Mouse (Mus musculus) CH12.LX (cell line): Measurements from ENCODE around the gene Ccdc57. TPM values are rescaled to one million over a fixed set of nuclear protein-coding genes. Genes with fewer than 3 reads are reported as not detected.

ENCODE experiments used
- DNase-seq: peaks from one replicate; pipeline ENCODE4 v3.0.0-alpha.2; 2013; ENCODE audit errors: extremely low read depth
- H3K27ac ChIP-seq: 2 replicates; pipeline ENCODE4 v1.5.1; 2012; ENCODE audit warnings: low read depth, mild to moderate bottlenecking, control low read depth, moderate library complexity; ENCODE audit not compliant: insufficient read depth
- H3K27me3 ChIP-seq: replicated peaks from 2 replicates; pipeline ENCODE3; 2012; ENCODE audit warnings: inconsistent platforms
- H3K36me3 ChIP-seq, 2 experiments: replicated peaks in 1 of 2; 2 replicates each; pipeline versions ENCODE3 to v1.6.1; 2012; ENCODE audit warnings: inconsistent platforms in 1 of 2, low read length in 1 of 2, mild to moderate bottlenecking in 1 of 2, mixed read lengths in 1 of 2, moderate library complexity in 1 of 2; ENCODE audit not compliant: control insufficient read depth in 1 of 2, insufficient read depth in 1 of 2
- H3K4me1 ChIP-seq, 2 experiments: 2 replicates each; pipeline ENCODE4 v1.6.1; 2012; ENCODE audit warnings: inconsistent platforms in 1 of 2, moderate library complexity in 1 of 2; ENCODE audit not compliant: insufficient read depth in 2 of 2, control insufficient read depth in 1 of 2
- H3K4me2 ChIP-seq: 2 replicates; pipeline ENCODE4 v1.6.1; 2012; ENCODE audit warnings: low read depth, mild to moderate bottlenecking, control low read depth; ENCODE audit not compliant: poor library complexity, insufficient read depth, severe bottlenecking
- H3K4me3 ChIP-seq, 3 experiments: fragments of 150-350 bp in 1 of 3; sonication (generic) in 1 of 3; replicated peaks in 1 of 3; 2 replicates each; pipeline versions ENCODE3 to v1.5.1; 2011 to 2012; ENCODE audit warnings: low read depth in 2 of 3, low read length in 2 of 3, mild to moderate bottlenecking in 2 of 3, moderate library complexity in 2 of 3, control low read depth in 1 of 3, improper control_type of control experiment in 1 of 3, inconsistent platforms in 1 of 3, mixed read lengths in 1 of 3; ENCODE audit not compliant: poor library complexity in 1 of 3
- H3K79me2 ChIP-seq: replicated peaks from 2 replicates; pipeline ENCODE4 v1.6.1; 2012; ENCODE audit warnings: mild to moderate bottlenecking, moderate library complexity; ENCODE audit not compliant: control insufficient read depth, poor library complexity, insufficient read depth, severe bottlenecking; ENCODE audit errors: extremely low read depth
- H3K9ac ChIP-seq: 2 replicates; pipeline ENCODE4 v1.6.1; 2012; ENCODE audit warnings: low read depth, mild to moderate bottlenecking, control low read depth, moderate library complexity; ENCODE audit not compliant: insufficient read depth
- H3K9me3 ChIP-seq: replicated peaks from 2 replicates; pipeline ENCODE3; 2012; ENCODE audit warnings: low read length, inconsistent platforms, mixed read lengths
- BHLHE40 ChIP-seq: IDR thresholded peaks from 2 replicates; pipeline ENCODE4 v1.6.1; 2011; ENCODE audit warnings: mild to moderate bottlenecking, low read depth, low read length, improper control_type of control experiment
- CHD1 ChIP-seq: IDR thresholded peaks from 2 replicates; pipeline ENCODE4 v1.6.1; 2012; ENCODE audit warnings: low read depth, low read length, improper control_type of control experiment, inconsistent platforms
- CHD2 ChIP-seq: IDR thresholded peaks from 2 replicates; pipeline ENCODE4 v1.6.1; 2011; ENCODE audit warnings: low read length, improper control_type of control experiment
- CTCF ChIP-seq, 2 experiments: IDR thresholded peaks in 1 of 2; conservative IDR thresholded peaks in 1 of 2; 2 replicates each; pipeline ENCODE4 v1.5.1; 2011 to 2012; ENCODE audit warnings: low read depth in 2 of 2, low read length in 2 of 2, improper control_type of control experiment in 1 of 2, inconsistent platforms in 1 of 2, mild to moderate bottlenecking in 1 of 2, moderate library complexity in 1 of 2
- E2F4 ChIP-seq: IDR thresholded peaks from 2 replicates; pipeline ENCODE4 v1.6.1; 2011; ENCODE audit warnings: low read depth, low read length, improper control_type of control experiment; ENCODE audit not compliant: insufficient replicate concordance
- ETS1 ChIP-seq: conservative IDR thresholded peaks from 2 replicates; pipeline ENCODE4 v1.6.1; 2012; ENCODE audit warnings: low read depth, mild to moderate bottlenecking, inconsistent platforms, low read length, improper control_type of control experiment, moderate library complexity
- IRF4 ChIP-seq: IDR thresholded peaks from 2 replicates; pipeline ENCODE4 v1.6.1; 2014; ENCODE audit warnings: low read depth, mild to moderate bottlenecking, inconsistent platforms, low read length, improper control_type of control experiment
- JUN ChIP-seq: IDR thresholded peaks from 2 replicates; pipeline ENCODE4 v1.6.1; 2011; ENCODE audit warnings: low read depth, mild to moderate bottlenecking, low read length, improper control_type of control experiment, moderate library complexity; ENCODE audit not compliant: insufficient read depth
- JUND ChIP-seq: conservative IDR thresholded peaks from 2 replicates; pipeline ENCODE4 v1.6.1; 2011; ENCODE audit warnings: low read depth, low read length, improper control_type of control experiment
- MAZ ChIP-seq: IDR thresholded peaks from 2 replicates; pipeline ENCODE4 v1.6.1; 2012; ENCODE audit warnings: low read depth, mild to moderate bottlenecking, inconsistent platforms, low read length, improper control_type of control experiment, moderate library complexity
- MEF2A ChIP-seq: IDR thresholded peaks from 2 replicates; pipeline ENCODE4 v1.6.1; 2014; ENCODE audit warnings: low read depth, mild to moderate bottlenecking, inconsistent platforms, low read length, improper control_type of control experiment, borderline replicate concordance
- NELFE ChIP-seq: IDR thresholded peaks from 2 replicates; pipeline ENCODE4 v1.6.1; 2011; ENCODE audit warnings: low read depth, low read length, improper control_type of control experiment
- NRF1 ChIP-seq: IDR thresholded peaks from 2 replicates; pipeline ENCODE4 v1.6.1; 2014; ENCODE audit warnings: low read depth, mild to moderate bottlenecking, inconsistent platforms, low read length, improper control_type of control experiment, moderate library complexity
- PAX5 ChIP-seq: IDR thresholded peaks from 2 replicates; pipeline ENCODE4 v1.6.1; 2012; ENCODE audit warnings: low read length, inconsistent platforms, mixed read lengths
- POLR2A ChIP-seq: IDR thresholded peaks from 2 replicates; pipeline ENCODE4 v1.6.1; 2011; ENCODE audit warnings: low read depth, mild to moderate bottlenecking, improper control_type of control experiment, low read length
- RAD21 ChIP-seq: IDR thresholded peaks from 2 replicates; pipeline ENCODE4 v1.6.1; 2011; ENCODE audit warnings: low read depth, mild to moderate bottlenecking, low read length, improper control_type of control experiment, moderate library complexity
- RCOR1 ChIP-seq: conservative IDR thresholded peaks from 2 replicates; pipeline ENCODE4 v1.6.1; 2012; ENCODE audit warnings: low read depth, mild to moderate bottlenecking, inconsistent platforms, low read length, improper control_type of control experiment
- SMC3 ChIP-seq: IDR thresholded peaks from 2 replicates; pipeline ENCODE4 v1.6.1; 2011; ENCODE audit warnings: low read depth, low read length, improper control_type of control experiment
- TBP ChIP-seq: conservative IDR thresholded peaks from 2 replicates; pipeline ENCODE4 v1.6.1; 2011; ENCODE audit warnings: low read depth, low read length, improper control_type of control experiment
- UBTF ChIP-seq: IDR thresholded peaks from 2 replicates; pipeline ENCODE4 v1.6.1; 2012; ENCODE audit warnings: low read depth, mild to moderate bottlenecking, inconsistent platforms, low read length, improper control_type of control experiment, moderate library complexity
- ZC3H11A ChIP-seq: IDR thresholded peaks from 2 replicates; pipeline ENCODE4 v1.6.1; 2012; ENCODE audit warnings: low read depth, mild to moderate bottlenecking, inconsistent platforms, low read length, improper control_type of control experiment
- ZMIZ1 ChIP-seq: IDR thresholded peaks from 2 replicates; pipeline ENCODE4 v1.6.1; 2012; ENCODE audit warnings: low read depth, mild to moderate bottlenecking, inconsistent platforms, low read length, improper control_type of control experiment
- ZNF384 ChIP-seq: IDR thresholded peaks from 2 replicates; pipeline ENCODE4 v1.6.1; 2012; ENCODE audit warnings: low read depth, low read length, improper control_type of control experiment, inconsistent platforms
- dilution Hi-C: fragments of 300-500 bp; cut with MboI; formaldehyde crosslinking; loops from 2 replicates; pipeline ENCODE4 v1.14.3; 2020; ENCODE audit warnings: low sequenced_read_pairs; ENCODE audit not compliant: extremely low pct_unique_long_range_greater_than_20kb, extremely low pct_ligation_motif_present
- in situ Hi-C: fragments of 300-500 bp; cut with MboI; formaldehyde crosslinking; loops from 3 replicates; pipeline ENCODE4 v1.14.3; 2019; ENCODE audit warnings: low sequenced_read_pairs, low pct_ligation_motif_present, low pct_unique_long_range_greater_than_20kb, mixed read lengths
- polyA plus RNA-seq: library from polyadenylated mRNA; unstranded; fragments of >175 nt; gene quantifications from 2 replicates; pipeline ENCODE4 v1.2.1, GENCODE M21; 2012; ENCODE audit warnings: low read depth; ENCODE audit not compliant: insufficient read length
- total RNA-seq, 2 experiments: library from RNA; depleted of rRNA; stranded (reverse); fragments of 300-350 nt in 1 of 2; fragments of >200 nt in 1 of 2; gene quantifications; 2 replicates each; pipeline ENCODE4 v1.2.3; 2012 to 2014

The Ccdc57 gene
- total and polyA plus RNA-seq, 3 experiments = 2.3 to 6.0 (median 5.4) TPM

DNA sequence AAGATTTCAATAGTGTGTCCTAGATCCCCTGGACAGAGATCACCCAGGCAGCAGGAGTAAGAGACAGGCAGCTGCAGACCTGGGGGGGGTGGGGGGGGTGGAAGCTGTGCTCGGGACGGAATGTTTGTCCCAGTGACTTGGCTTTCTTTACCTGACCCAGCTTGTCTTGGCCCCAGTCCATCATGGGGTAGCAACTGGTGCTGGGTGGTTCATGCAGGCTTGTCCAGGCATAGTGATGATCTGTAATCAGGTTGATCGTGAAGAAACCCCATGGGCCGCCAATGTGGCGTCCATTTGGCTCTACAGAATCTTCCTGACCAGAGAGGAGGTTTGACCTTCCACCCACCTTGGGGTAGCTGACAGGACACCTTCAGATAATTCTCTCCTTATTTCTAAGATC, 13.3 kb upstream of the Ccdc57 start:
- in situ Hi-C loops (loop anchor here (5.0 kb wide), 1 partner anchor 41 kb away; no protein-coding TSS in a partner anchor), dilution Hi-C loops (no loop called here)
- Histone ChIP-seq H3K36me3 (no peaks in the 10 kb centered on the region), H3K4me1 (peaks cover 10 to 15% of the 10 kb centered on the region in 2 experiments), H3K27ac (no peak overlapping the region), H3K9me3 (peaks cover 3% of the 10 kb centered on the region), H3K9ac (no peak overlapping the region), H3K79me2 (no peaks in the 10 kb centered on the region), H3K27me3 (peaks cover 62% of the 10 kb centered on the region), H3K4me3 (no peak overlapping the region), H3K4me2 (no peak overlapping the region)
- DNase-seq = no peak
- no peak for TF ChIP-seq MAZ
- no peak for TF ChIP-seq E2F4
- no peak for TF ChIP-seq CTCF (conservative IDR thresholded peaks at IDR 0.05 in 1 of 2, IDR thresholded peaks at IDR 0.05 in 1 of 2; ENCODE audit: low read depth in 2 of 2, low read length in 2 of 2)
- TF ChIP-seq JUN = no peak
- no peak for TF ChIP-seq ZMIZ1
- no peak for TF ChIP-seq TBP
- TF ChIP-seq ZC3H11A = no peak
- TF ChIP-seq CHD1 = no peak
- TF ChIP-seq PAX5 = no peak
- TF ChIP-seq POLR2A = no peak
- no peak for TF ChIP-seq NRF1
- no peak for TF ChIP-seq ETS1
- no peak for TF ChIP-seq CHD2
- no peak for TF ChIP-seq IRF4
- no peak for TF ChIP-seq NELFE
- no peak for TF ChIP-seq SMC3
- TF ChIP-seq MEF2A = no peak
- TF ChIP-seq RAD21 = no peak
- no peak for TF ChIP-seq ZNF384

DNA sequence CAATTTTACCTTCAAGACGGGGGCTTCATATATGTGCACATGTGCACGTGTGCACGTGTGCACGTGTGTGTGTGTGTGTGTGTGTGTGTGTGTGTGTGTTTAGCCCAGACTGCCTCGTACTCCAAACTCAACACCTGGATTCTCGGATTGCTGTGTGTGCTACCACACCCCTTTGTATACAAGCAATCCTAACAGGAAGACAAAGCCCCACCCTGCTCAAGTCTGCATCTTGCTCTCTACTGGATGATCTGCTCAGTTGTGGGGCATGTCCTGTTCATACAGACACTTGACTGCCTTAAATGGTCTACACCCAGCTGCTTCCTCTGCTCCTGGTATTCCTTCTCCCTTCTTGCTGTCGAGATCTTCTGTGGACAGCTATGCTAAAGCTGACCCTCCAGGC, 12.6 kb upstream of the Ccdc57 start:
- DNase-seq = no peak
- in situ Hi-C loops = loop anchor here (5.0 kb wide), 1 partner anchor 42 kb away; no protein-coding TSS in a partner anchor
- H3K27ac ChIP-seq = no peak overlapping the region
- H3K4me3 ChIP-seq = no peak overlapping the region
- H3K36me3 ChIP-seq = no peaks in the 10 kb centered on the region
- H3K9ac ChIP-seq = no peak overlapping the region
- peaks cover 3% of the 10 kb centered on the region for H3K9me3 ChIP-seq
- H3K4me1 ChIP-seq = peaks cover 11% of the 10 kb centered on the region in 2 experiments
- peaks cover 58% of the 10 kb centered on the region for H3K27me3 ChIP-seq
- dilution Hi-C loops = no loop called here
- H3K79me2 ChIP-seq = no peaks in the 10 kb centered on the region
- no peak overlapping the region for H3K4me2 ChIP-seq
- TF ChIP-seq BHLHE40 (peak; percentile 45; the same call in 1 of the 2 replicates), JUND (no peak), PAX5 (no peak), UBTF (no peak), RCOR1 (no peak), CHD1 (no peak)
- TF ChIP-seq, all 38 proteins: peak for 1
